Mouse (Mus musculus) stomach, adult 2 months (tissue): Measurements from ENCODE around the gene Zfp341. TPM values are rescaled to one million over a fixed set of nuclear protein-coding genes. Genes with fewer than 3 reads are reported as not detected.

Source experiments
- polyA plus RNA-seq: library from polyadenylated mRNA; depleted of rRNA; stranded (reverse); fragments of >200 nt; gene quantifications from 2 replicates; pipeline ENCODE4 v1.2.3, GENCODE M21; 2012; rRNA removed

Gene Zfp341
- polyA plus RNA-seq: 2.7 and 2.8 TPM in 2 replicates

GRCm38 (mm10) chr2:154613118-154614115 is at the start of gene Zfp341, which contains the start of gene 4930519P11Rik:
Zfp341 (plus strand) TSS chr2:154613297.
4930519P11Rik (minus strand) TSS chr2:154613437.

DNA sequence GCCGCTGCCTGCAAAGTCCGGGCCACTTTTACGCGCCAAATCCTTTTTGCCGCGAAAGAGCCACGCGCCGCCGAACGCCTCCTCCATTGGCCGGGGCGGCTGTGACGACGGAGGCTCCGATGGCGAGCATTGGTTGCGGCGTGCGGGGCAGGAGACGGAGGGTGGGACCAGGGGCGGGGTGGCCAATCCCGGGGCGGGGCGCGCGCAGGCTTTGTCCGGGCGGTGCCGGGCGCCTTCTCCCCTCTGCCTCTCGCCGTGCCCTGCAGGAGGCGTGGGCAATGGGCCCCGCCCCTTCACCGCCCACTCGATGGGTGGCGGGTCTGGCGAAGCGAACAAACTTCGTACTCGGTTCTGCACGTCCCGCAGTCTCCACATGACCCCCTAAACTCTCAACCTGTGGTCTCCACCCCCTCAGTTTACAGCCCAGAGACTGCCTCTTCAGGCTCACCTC is 43.2 kb upstream of the Zfp341 start, which contains the start of gene E2f1:
Gene E2f1 (minus strand): TSS at position 57 of the 451 bp plus-strand sequence.

GRCm38 (mm10) chr2:154603638-154604153 is 9.4 kb upstream of the Zfp341 start, which contains the start of gene Pxmp4:
Pxmp4 (minus strand) TSS chr2:154603708.

DNA sequence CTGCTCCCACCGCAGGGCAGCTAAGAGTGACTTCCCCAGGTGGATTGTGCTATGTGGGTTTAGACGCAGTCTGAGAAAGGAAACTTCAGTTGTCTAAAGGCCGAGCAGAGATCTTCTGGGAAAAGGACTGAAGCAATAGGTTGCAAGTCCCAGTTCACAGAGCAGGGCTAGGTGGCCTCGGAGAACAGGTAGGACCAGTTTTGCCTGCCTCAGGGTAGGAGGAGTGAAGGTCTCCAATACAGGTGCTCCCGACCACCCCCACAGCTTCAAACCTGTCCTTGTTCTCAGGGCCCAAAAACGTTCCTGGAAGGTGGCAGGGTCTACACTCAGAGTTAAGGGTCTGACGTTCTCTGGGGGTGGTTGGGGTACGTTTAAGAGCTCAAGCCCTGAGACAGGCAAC is 38.3 kb downstream of the Zfp341 start, which contains the start of gene Chmp4b:
Gene Chmp4b (plus strand): TSS at position 343 of the 400 bp plus-strand sequence.

Other genes starting within 250 kb of the Zfp341 start
- 2.3 and 3.1 TPM in 2 replicates for gene Cdk5rap1, start 240.3 kb upstream of the Zfp341 start, polyA plus RNA-seq
- gene Snta1, start 205.2 kb upstream of the Zfp341 start, polyA plus RNA-seq: 16.3 and 20.8 TPM in 2 replicates
- gene Cbfa2t2, start 176.8 kb upstream of the Zfp341 start, polyA plus RNA-seq: 3.4 and 4.7 TPM in 2 replicates
- 0.65 TPM in 1 of 2 replicates, not detected in the other for gene 1700003F12Rik, start 66.2 kb upstream of the Zfp341 start, polyA plus RNA-seq
- 0.04 and 0.14 TPM in 2 replicates for gene Actl10, start 61.5 kb upstream of the Zfp341 start, polyA plus RNA-seq
- 0.08 and 0.11 TPM in 2 replicates for gene Necab3, start 54.4 kb upstream of the Zfp341 start, polyA plus RNA-seq
- gene E2f1, start 43.4 kb upstream of the Zfp341 start, polyA plus RNA-seq: 2.6 and 3.6 TPM in 2 replicates
- 31.1 and 40.7 TPM in 2 replicates for gene Pxmp4, start 9.6 kb upstream of the Zfp341 start, polyA plus RNA-seq
- gene 4930519P11Rik, start 140 bp downstream of the Zfp341 start, polyA plus RNA-seq: 0.63 TPM in 2 replicates
- 32.9 and 39.2 TPM in 2 replicates for gene Chmp4b, start 38.4 kb downstream of the Zfp341 start, polyA plus RNA-seq
- gene Gm14214, start 156.7 kb downstream of the Zfp341 start, polyA plus RNA-seq: not detected in 2 replicates
- gene Raly, start 177.8 kb downstream of the Zfp341 start, polyA plus RNA-seq: 66.9 and 107 TPM in 2 replicates
- 0.21 TPM in 1 of 2 replicates, not detected in the other for gene a, start 178.1 kb downstream of the Zfp341 start, polyA plus RNA-seq